Mouse (Mus musculus) bone marrow, adult 2 months (tissue): ENCODE measurements around the gene Pla2g3.

ENCODE experiments used
- CTCF ChIP-seq: fragments of 200-500 bp; IDR thresholded peaks from 2 replicates; pipeline ENCODE4 v1.5.1; 2011; ENCODE audit warnings: low read length, control low read depth; ENCODE audit not compliant: control insufficient read depth, insufficient read depth
- POLR2A ChIP-seq: fragments of 200-500 bp; IDR thresholded peaks from 2 replicates; pipeline ENCODE4 v1.6.1; 2011; ENCODE audit warnings: low read depth, mild to moderate bottlenecking, control low read depth, low read length, borderline replicate concordance; ENCODE audit not compliant: control insufficient read depth

GRCm38 (mm10) chr11:3514529-3515054 lies 26.5 kb downstream of the Pla2g3 start, which contains the start of gene Selenom:
- TF ChIP-seq POLR2A = no peak; the same call in 1 of the 2 replicates
- TF ChIP-seq CTCF = peak; percentile 92
